Mouse (Mus musculus) heart, adult 2 months (tissue): ENCODE measurements around the gene Depdc5.

ENCODE experiments used
- CTCF ChIP-seq: fragments of 200-600 bp; IDR thresholded peaks from 2 replicates; pipeline ENCODE4 v1.8.1; 2022; ENCODE audit warnings: antibody characterized with exemption, mild to moderate bottlenecking, moderate library complexity
- EP300 ChIP-seq: fragments of 200-500 bp; IDR thresholded peaks from 2 replicates; pipeline ENCODE4 v1.6.1; 2011; ENCODE audit warnings: low read depth, low read length, control low read depth; ENCODE audit not compliant: insufficient read depth
- POLR2A ChIP-seq: fragments of 200-500 bp; IDR thresholded peaks from 2 replicates; pipeline ENCODE4 v1.6.1; 2011; ENCODE audit warnings: mild to moderate bottlenecking, low read depth, low read length, control low read depth; ENCODE audit not compliant: insufficient read depth

DNA sequence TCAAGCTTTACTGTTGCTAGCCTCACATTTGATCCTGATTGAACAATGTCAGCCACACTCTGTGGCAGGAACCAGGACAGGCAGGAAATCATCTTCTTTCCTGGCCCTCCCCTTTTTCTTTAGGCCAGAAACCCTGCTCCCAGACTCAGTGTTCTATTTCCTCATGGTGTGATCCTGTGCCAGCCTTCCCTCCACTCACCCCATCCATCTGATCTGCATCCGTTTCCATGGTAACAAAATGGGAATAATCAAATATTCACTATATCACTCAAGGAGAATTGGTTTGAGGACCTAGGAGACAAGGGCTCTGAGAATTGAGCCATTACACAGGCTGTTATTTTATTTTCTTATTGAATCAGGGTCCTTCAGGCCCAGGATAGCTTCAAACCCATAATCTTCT, 133.1 kb downstream of the Depdc5 start:
- no peak for TF ChIP-seq CTCF
- no peak for TF ChIP-seq POLR2A
- no peak for TF ChIP-seq EP300
